Mouse (Mus musculus) hindbrain, embryonic 12.5 days (tissue): Measurements from ENCODE around the gene Pdxdc1. TPM values are rescaled to one million over a fixed set of nuclear protein-coding genes. Genes with fewer than 3 reads are reported as not detected.

Source experiments
- ATAC-seq: fragments of 200-750 bp; cut with Nextera tagmentation; 2 replicates; pipeline ENCODE4 v1.8.0; 2017; ENCODE audit warnings: moderate TSS enrichment; ENCODE audit not compliant: low FRiP score
- H3K27ac ChIP-seq: fragments of 300-500 bp; sonication (generic); 2 replicates; pipeline ENCODE4 v1.5.1; 2016; ENCODE audit warnings: mild to moderate bottlenecking
- H3K27me3 ChIP-seq: fragments of 300-500 bp; sonication (generic); 2 replicates; pipeline ENCODE4 v1.6.1; 2016; ENCODE audit warnings: mild to moderate bottlenecking
- H3K36me3 ChIP-seq: fragments of 300-500 bp; sonication (generic); 2 replicates; pipeline ENCODE4 v1.6.1; 2016; ENCODE audit warnings: mild to moderate bottlenecking
- H3K4me1 ChIP-seq: fragments of 300-500 bp; sonication (generic); 2 replicates; pipeline ENCODE4 v1.6.1; 2016
- H3K4me2 ChIP-seq: fragments of 300-500 bp; sonication (generic); replicated peaks from 2 replicates; pipeline ENCODE4 v1.6.1; 2016; ENCODE audit warnings: mild to moderate bottlenecking
- H3K4me3 ChIP-seq: fragments of 300-500 bp; sonication (generic); 2 replicates; pipeline ENCODE4 v1.5.1; 2016; ENCODE audit warnings: mild to moderate bottlenecking
- H3K9ac ChIP-seq: fragments of 300-500 bp; sonication (generic); 2 replicates; pipeline ENCODE4 v1.6.1; 2016; ENCODE audit warnings: mild to moderate bottlenecking, moderate library complexity
- H3K9me3 ChIP-seq: fragments of 300-500 bp; sonication (generic); replicated peaks from 2 replicates; pipeline ENCODE4 v1.6.1; 2016; ENCODE audit warnings: mild to moderate bottlenecking
- WGBS: fragments of 180-500 bp; shearing (Covaris S2); methylation state at CpG from one replicate; pipeline ENCODE4 v1.1.7; 2016; 5-methylcytosine and 5-hydroxymethylcytosine counted together
- polyA plus RNA-seq: library from polyadenylated mRNA; unstranded; fragments of >200 nt; fragmentation: Nextera tagmentation; extraction: Ambion mirVana; gene quantifications from 2 replicates; pipeline ENCODE4 v1.2.1, GENCODE M21; 2016

Pdxdc1 gene
- polyA plus RNA-seq, 1 experiment from 2014 or later, result 90.7 TPM

DNA sequence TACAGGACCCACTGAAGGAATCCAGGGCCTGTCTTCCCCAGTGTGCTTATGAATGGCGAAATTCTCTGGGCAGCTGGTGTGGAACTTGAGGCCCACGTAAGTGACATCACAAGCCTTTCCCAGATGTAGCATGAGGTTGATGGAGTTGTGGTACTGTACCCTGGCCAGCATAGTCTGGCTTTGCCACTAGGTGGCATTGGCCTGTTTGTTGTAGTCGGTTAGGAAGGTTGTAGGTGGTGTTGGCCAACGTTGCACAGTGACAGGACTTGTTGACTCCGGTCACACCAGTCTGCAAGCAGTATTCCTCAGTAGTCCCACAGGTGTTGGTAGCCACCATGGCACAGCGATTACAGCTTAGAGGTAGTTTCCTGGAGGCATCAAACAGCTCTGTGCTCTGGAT, 18.1 kb upstream of the Pdxdc1 start:
- Histone ChIP-seq H3K4me2 (no peak overlapping the region), H3K27ac (no peak overlapping the region), H3K9ac (no peak overlapping the region), H3K27me3 (no peaks in the 10 kb centered on the region), H3K9me3 (no peaks in the 10 kb centered on the region; the same call in 1 of the 2 replicates), H3K36me3 (peaks cover 6% of the 10 kb centered on the region; the same call in 1 of the 2 replicates), H3K4me3 (no peak overlapping the region), H3K4me1 (no peaks in the 10 kb centered on the region)
- WGBS, result 86% methylated on average over 6 of the region's 6 CpGs
- ATAC-seq, result no peak

DNA sequence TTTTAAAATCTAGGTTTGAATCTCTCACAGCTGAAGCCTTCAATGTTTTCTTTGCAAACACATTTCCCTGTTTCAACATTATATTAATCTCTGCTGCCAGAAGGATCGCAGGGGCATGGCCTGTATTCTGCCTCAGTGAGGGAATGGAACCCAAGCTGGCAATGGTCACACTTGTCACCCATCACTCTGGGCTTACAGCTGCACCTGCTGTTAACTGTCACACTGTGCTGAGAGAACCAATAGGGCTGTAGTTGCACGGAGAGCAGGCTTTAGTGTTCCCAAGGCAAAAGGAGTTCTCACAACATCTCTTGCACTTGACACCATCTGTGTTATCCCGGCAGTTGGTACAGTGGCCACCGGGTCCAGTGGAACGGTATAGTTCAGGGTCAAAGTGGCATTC, 17.2 kb upstream of the Pdxdc1 start:
- 95% methylated on average over 5 of the region's 5 CpGs for WGBS
- peaks cover 6% of the 10 kb centered on the region; the same call in 1 of the 2 replicates for H3K36me3 ChIP-seq
- H3K4me2 ChIP-seq, result no peak overlapping the region
- H3K9ac ChIP-seq, result no peak overlapping the region
- no peaks in the 10 kb centered on the region for H3K4me1 ChIP-seq
- no peak for ATAC-seq
- H3K4me3 ChIP-seq, result no peak overlapping the region
- H3K27ac ChIP-seq, result no peak overlapping the region
- no peaks in the 10 kb centered on the region; the same call in 1 of the 2 replicates for H3K9me3 ChIP-seq
- H3K27me3 ChIP-seq, result no peaks in the 10 kb centered on the region

DNA sequence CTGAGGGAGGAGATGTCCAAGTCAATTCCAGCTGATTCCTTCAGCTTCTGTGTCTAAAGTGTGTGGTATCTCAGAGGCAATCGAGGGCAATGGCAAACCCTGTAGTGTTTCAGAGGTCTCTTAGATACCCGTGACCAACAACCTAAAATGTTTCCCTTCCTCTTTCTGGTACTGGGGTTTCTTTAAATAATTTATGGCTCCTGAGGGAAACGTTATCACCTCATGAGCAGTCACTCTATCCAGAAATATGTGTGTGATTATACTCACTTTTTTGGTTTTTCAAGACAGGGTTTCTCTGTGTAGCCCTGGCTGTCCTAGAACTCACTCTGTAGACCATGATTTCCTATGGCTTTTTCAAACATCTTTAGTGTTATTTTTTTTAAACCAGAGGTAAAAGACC, 4.4 kb upstream of the Pdxdc1 start:
- no peak overlapping the region for H3K4me2 ChIP-seq
- WGBS, result 89% methylated on average over 3 of the region's 3 CpGs
- H3K9ac ChIP-seq, result no peak overlapping the region
- no peak for ATAC-seq
- no peaks in the 10 kb centered on the region for H3K36me3 ChIP-seq
- no peaks in the 10 kb centered on the region for H3K9me3 ChIP-seq
- peaks cover under 1% of the 10 kb centered on the region; the same call in 1 of the 2 replicates for H3K4me1 ChIP-seq
- no peak overlapping the region for H3K4me3 ChIP-seq
- H3K27ac ChIP-seq, result no peak overlapping the region
- H3K27me3 ChIP-seq, result no peaks in the 10 kb centered on the region

DNA sequence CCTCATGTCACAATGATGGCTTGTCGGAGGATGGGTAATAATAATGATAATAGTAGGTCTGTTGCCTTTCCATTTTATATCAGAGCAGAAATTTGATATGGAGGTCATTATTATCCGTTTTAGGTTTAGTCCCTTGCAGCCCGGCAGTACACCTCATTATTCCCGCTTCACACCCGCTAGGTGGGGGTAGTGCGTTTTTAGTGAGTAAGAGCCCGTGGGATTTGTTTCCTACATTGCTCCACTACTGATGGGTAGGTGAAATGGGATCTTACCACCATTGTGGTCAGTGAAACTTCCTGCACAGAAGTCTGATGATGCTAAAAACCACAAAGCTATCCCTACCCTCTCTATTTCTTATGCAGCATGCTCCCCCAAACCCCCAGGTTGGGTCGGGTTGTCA, 557 bp upstream of the Pdxdc1 start:
- WGBS, result 7% methylated on average over 8 of the region's 8 CpGs

DNA sequence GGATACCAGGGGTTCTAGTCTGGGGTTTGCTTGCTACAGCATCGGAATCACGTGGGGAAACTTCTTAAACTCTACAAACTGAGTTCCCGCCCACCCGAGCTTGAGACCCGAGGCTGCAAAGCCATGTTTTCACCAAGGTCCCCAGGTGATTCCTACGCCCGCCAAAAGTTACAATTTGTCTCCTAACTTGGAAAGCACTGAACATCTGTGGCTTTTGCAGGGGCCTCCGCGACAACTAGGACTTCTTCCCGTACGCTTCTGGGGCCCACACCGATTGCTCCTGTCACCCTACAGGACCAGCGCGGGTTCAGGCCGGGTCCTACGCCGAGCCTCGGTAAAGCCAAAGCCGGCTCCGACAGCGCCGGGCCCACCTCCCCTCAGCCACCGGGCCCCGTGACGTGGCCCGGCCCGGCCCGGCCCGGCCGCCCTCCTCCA, 517 bp downstream of the Pdxdc1 start:
- under 1% methylated on average over 30 of the region's 30 CpGs for WGBS

More for the DNA sequence above, 557 bp upstream of the Pdxdc1 start:
- peak overlapping the region; percentile 86 for H3K4me3 ChIP-seq
- H3K9me3 ChIP-seq, result no peaks in the 10 kb centered on the region
- H3K9ac ChIP-seq, result peak overlapping the region; percentile 89
- peak overlapping the region; percentile 61 for H3K4me2 ChIP-seq
- no peaks in the 10 kb centered on the region for H3K27me3 ChIP-seq
- peak; percentile 89 for ATAC-seq
- no peaks in the 10 kb centered on the region for H3K36me3 ChIP-seq
- H3K27ac ChIP-seq, result peak overlapping the region; percentile 89
- peaks cover 8% of the 10 kb centered on the region for H3K4me1 ChIP-seq

DNA sequence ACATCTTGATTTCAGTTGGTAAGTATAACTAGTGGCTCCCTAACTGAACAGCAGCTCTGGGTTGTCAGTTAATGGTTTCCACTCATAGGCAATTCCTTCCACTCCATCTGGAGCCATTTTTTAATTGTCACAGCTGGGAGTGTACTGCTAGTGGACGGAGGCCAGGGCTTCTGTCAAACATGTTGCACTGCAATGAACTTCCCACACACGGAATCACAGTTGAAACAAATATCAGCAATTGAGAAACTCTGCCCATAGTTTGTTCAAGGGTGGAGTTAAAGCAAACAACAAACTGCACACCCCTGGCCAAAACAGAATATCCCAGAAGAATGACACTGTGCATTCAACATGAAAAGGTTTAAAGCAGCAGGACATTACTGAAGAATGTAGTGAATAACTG, 4.0 kb downstream of the Pdxdc1 start:
- H3K36me3 ChIP-seq, result no peaks in the 10 kb centered on the region
- no peak overlapping the region for H3K4me3 ChIP-seq
- H3K4me1 ChIP-seq, result peaks cover 8% of the 10 kb centered on the region
- H3K9me3 ChIP-seq, result no peaks in the 10 kb centered on the region
- no peak for ATAC-seq
- H3K27me3 ChIP-seq, result no peaks in the 10 kb centered on the region
- no peak overlapping the region for H3K27ac ChIP-seq
- 75% methylated on average over 2 of the region's 2 CpGs for WGBS
- no peak overlapping the region for H3K4me2 ChIP-seq
- no peak overlapping the region for H3K9ac ChIP-seq

More for the DNA sequence above, 517 bp downstream of the Pdxdc1 start:
- Histone ChIP-seq H3K27me3 (no peaks in the 10 kb centered on the region), H3K9me3 (no peaks in the 10 kb centered on the region), H3K36me3 (no peaks in the 10 kb centered on the region), H3K9ac (peak overlapping the region; percentile 89), H3K27ac (peak overlapping the region; percentile 89), H3K4me3 (peak overlapping the region; percentile 86), H3K4me1 (peaks cover 8% of the 10 kb centered on the region), H3K4me2 (peak overlapping the region; percentile 61)
- peak; percentile 0; the same call in 1 of the 2 replicates for ATAC-seq

DNA sequence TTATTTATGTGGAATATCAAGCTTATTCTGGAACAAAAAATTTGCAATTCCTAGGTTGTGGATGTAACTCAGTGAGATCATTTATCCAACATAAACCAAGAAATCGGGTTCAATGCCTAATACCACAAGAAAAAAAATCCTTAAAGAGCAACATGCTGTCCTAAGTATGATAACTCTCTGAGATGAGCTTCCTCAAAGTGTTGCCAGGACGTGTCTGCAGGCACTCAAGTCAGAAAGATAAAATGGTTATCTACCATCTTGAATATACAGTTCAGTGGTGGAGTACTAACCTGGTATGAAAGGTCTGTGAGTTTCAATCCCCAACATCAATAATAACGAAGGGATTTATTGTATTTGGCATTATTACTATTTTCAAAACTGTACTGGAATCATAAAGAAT, 6.6 kb downstream of the Pdxdc1 start:
- no peak overlapping the region for H3K27ac ChIP-seq
- no peak overlapping the region for H3K4me2 ChIP-seq
- no peak overlapping the region for H3K9ac ChIP-seq
- no peaks in the 10 kb centered on the region for H3K27me3 ChIP-seq
- 93% methylated on average over 3 of the region's 3 CpGs for WGBS
- ATAC-seq, result no peak
- no peaks in the 10 kb centered on the region for H3K9me3 ChIP-seq
- no peaks in the 10 kb centered on the region for H3K4me1 ChIP-seq
- H3K4me3 ChIP-seq, result no peak overlapping the region
- no peaks in the 10 kb centered on the region for H3K36me3 ChIP-seq

DNA sequence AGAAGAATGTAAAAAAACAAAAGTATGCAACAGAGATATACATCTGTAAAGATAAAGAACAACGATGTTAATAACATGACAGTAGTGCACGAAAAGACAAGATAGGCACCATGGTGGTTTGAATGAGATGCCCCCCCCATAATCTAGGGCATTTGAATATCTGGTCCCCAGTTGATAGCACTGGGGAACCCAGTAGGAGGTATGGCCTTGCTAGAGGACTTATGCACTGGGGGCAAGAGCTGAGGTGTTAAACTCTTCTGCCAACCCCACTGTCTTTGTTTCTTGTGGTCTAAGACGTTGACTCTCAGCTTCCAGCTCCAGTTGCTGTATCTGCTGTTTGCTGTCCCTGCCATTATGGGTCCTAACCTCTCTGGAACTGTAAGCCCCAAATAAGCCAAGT, 7.2 kb downstream of the Pdxdc1 start:
- no peak overlapping the region for H3K4me2 ChIP-seq
- no peak overlapping the region for H3K9ac ChIP-seq
- no peaks in the 10 kb centered on the region for H3K9me3 ChIP-seq
- no peaks in the 10 kb centered on the region for H3K4me1 ChIP-seq
- H3K4me3 ChIP-seq, result no peak overlapping the region
- no peak overlapping the region for H3K27ac ChIP-seq
- no peak for ATAC-seq
- no peaks in the 10 kb centered on the region for H3K27me3 ChIP-seq
- H3K36me3 ChIP-seq, result no peaks in the 10 kb centered on the region
- WGBS, result 83% methylated on average over 3 of the region's 3 CpGs

DNA sequence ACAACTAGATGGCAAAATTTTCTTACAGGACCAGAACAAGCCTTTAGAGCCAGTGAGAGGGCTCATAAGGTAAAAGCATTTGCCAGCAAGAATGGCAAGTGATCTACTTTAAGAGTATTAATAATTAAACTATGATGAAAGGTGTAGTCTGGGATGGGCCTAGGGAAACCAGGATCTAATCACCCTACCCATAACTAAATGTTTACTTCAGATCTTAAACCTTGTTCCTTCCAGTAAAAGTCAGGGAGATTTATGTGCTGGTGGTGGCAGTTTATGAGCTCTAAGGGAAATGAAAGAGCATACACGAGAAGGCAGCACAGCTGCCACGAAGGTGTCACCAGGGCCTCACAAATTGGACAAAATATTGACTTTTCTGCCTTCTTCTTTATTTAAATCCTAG, 8.8 kb downstream of the Pdxdc1 start:
- 88% methylated on average over 2 of the region's 2 CpGs for WGBS

DNA sequence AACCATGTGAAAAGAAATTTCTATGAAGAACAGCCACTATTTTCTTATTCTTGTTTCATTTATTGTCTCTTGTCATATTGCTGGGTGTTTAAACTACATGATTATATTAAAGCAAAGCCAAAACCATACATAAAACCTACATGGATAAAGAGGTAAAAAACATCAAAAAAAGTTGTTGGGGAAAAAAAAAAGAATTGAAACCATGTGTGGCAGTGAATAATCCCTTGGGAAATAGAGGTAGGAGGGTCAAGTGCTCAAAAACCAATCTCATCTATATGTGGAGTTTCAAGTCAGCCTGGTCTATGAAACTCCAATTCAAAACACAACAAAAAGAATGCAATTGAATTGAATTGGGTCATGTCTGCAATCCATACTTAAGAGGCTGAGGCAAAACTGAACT, 10.1 kb downstream of the Pdxdc1 start:
- Histone ChIP-seq H3K36me3 (no peaks in the 10 kb centered on the region), H3K4me1 (no peaks in the 10 kb centered on the region), H3K27ac (no peak overlapping the region), H3K27me3 (no peaks in the 10 kb centered on the region), H3K4me3 (no peak overlapping the region), H3K9me3 (no peaks in the 10 kb centered on the region), H3K9ac (no peak overlapping the region), H3K4me2 (no peak overlapping the region)
- ATAC-seq, result no peak

More for the DNA sequence above, 8.8 kb downstream of the Pdxdc1 start:
- no peak for ATAC-seq
- no peaks in the 10 kb centered on the region for H3K9me3 ChIP-seq
- no peaks in the 10 kb centered on the region for H3K4me1 ChIP-seq
- H3K4me2 ChIP-seq, result no peak overlapping the region
- no peak overlapping the region for H3K9ac ChIP-seq
- no peaks in the 10 kb centered on the region for H3K27me3 ChIP-seq
- H3K27ac ChIP-seq, result no peak overlapping the region
- no peaks in the 10 kb centered on the region for H3K36me3 ChIP-seq
- H3K4me3 ChIP-seq, result no peak overlapping the region

DNA sequence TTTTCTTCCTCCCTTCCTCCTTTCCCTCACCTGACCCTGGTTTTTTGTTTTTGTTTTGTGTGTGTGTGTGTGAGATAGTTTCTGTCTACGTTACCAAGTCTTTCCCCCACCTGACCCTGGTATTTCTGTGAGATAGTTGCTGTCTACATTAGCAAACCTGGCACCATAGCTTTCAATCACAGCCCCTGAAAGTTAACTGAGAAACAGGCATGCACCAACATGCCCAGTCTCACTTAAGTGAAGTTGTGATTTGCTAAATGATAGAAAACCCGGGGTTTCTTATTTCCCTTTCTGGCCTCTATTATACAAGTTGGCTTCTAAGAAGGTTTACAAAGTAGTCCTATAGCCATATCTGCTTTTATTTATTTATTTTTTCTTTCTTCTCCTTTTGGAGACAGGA, 12.5 kb downstream of the Pdxdc1 start:
- Histone ChIP-seq H3K4me2 (no peak overlapping the region), H3K9ac (no peak overlapping the region), H3K27ac (no peak overlapping the region), H3K36me3 (no peaks in the 10 kb centered on the region), H3K9me3 (no peaks in the 10 kb centered on the region), H3K4me3 (no peak overlapping the region), H3K27me3 (no peaks in the 10 kb centered on the region), H3K4me1 (no peaks in the 10 kb centered on the region)
- WGBS, result 89% methylated on average over 2 of the region's 2 CpGs
- ATAC-seq, result no peak

DNA sequence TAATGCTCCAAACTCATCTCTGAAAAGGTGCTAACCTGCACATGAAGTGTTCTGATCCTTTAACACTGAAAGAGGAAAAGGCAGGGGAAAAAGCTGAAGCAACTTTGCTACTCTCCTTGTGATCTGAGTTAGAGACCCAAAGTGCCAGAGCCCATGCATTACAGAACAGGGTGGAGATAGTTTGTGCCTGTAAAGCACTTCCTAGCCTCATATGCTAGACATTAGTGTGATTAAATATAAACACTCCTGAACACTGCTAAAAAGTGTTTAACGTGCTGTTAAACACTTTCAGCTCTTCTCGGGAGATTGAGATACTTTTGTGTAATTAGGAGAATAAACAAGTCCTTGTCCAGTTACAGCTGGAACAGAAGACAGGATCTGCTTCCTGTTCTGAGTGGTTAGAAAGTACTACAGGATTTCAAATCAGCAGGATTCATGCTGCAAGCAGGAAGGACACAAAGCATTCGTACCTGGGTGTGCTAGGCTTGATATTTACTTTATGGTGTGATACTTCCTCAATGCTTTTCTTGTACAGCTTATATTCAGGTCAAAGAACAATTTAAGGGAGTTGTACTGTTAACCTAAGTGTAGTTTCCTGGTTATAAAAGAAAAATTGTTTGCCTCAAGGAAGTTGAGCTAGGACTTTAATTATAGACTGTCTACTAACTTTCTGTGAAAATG, 19.7 kb downstream of the Pdxdc1 start:
- Histone ChIP-seq H3K27ac (no peak overlapping the region), H3K9ac (no peak overlapping the region), H3K4me1 (no peaks in the 10 kb centered on the region), H3K9me3 (no peaks in the 10 kb centered on the region), H3K27me3 (no peaks in the 10 kb centered on the region), H3K36me3 (peaks cover 4% of the 10 kb centered on the region; the same call in 1 of the 2 replicates), H3K4me3 (no peak overlapping the region), H3K4me2 (no peak overlapping the region)
- ATAC-seq, result no peak
- WGBS, result 71% methylated on average over 3 of the region's 3 CpGs

DNA sequence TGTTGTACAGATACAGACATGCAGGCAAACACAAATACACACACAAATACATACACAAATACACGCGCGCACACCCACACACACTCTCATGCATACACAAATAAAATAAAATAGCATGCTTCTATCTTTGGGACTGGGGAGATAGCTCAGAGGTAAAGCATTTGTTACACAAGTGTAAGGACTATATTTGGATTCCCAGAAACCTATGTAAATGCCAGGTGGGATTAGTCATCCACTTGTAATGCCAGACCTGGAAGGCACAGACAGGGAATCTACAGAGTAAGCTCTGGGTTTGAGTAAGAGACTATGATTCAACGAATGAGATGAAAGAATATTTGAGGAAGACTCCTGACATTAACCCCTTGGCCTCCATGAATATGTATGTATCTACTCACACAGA, 27.4 kb downstream of the Pdxdc1 start:
- ATAC-seq, result no peak
- 92% methylated on average over 4 of the region's 4 CpGs for WGBS
- H3K27me3 ChIP-seq, result no peaks in the 10 kb centered on the region
- no peaks in the 10 kb centered on the region for H3K9me3 ChIP-seq
- H3K4me1 ChIP-seq, result no peaks in the 10 kb centered on the region
- no peak overlapping the region for H3K27ac ChIP-seq
- peaks cover 33% of the 10 kb centered on the region; the same call in 1 of the 2 replicates for H3K36me3 ChIP-seq
- no peak overlapping the region for H3K4me2 ChIP-seq
- no peak overlapping the region for H3K9ac ChIP-seq
- no peak overlapping the region for H3K4me3 ChIP-seq
